Mouse (Mus musculus) kidney, postnatal 36 days (tissue): Measurements from ENCODE around the gene Nhsl2.

ENCODE experiments used
- DNase-seq, 2 experiments: peaks; one replicate each; pipeline ENCODE4 v3.0.0; 2021 to 2022; ENCODE audit warnings: mixed read lengths in 2 of 2

Gene Nhsl2

GRCm38 (mm10) chrX:102053371-102053770 lies 204.2 kb downstream of the Nhsl2 start:
- no peak for DNase-seq

GRCm38 (mm10) chrX:102054009-102054408 lies 204.8 kb downstream of the Nhsl2 start:
- no peak for DNase-seq

GRCm38 (mm10) chrX:102059437-102059836 lies 210.3 kb downstream of the Nhsl2 start:
- peak; percentile 30 to 66 for DNase-seq

GRCm38 (mm10) chrX:102060243-102060642 lies 211.1 kb downstream of the Nhsl2 start:
- DNase-seq = peak in 1 of 2 experiments; percentile 26

GRCm38 (mm10) chrX:102060891-102061290 lies 211.7 kb downstream of the Nhsl2 start:
- peak; percentile 68 for DNase-seq

GRCm38 (mm10) chrX:102064062-102064461 lies 214.9 kb downstream of the Nhsl2 start:
- no peak for DNase-seq

GRCm38 (mm10) chrX:102065213-102065775 lies 216.1 kb downstream of the Nhsl2 start:
- DNase-seq = no peak

GRCm38 (mm10) chrX:102066134-102066533 lies 216.9 kb downstream of the Nhsl2 start:
- peak; percentile 68 to 84 for DNase-seq

GRCm38 (mm10) chrX:102067118-102067517 lies 217.9 kb downstream of the Nhsl2 start:
- no peak for DNase-seq

- DNase-seq = no peak
These were observed 219.8 kb downstream of the Nhsl2 start for GRCm38 (mm10) chrX:102068811-102069540.

- DNase-seq = peak; percentile 76 to 80
These were observed 221.6 kb downstream of the Nhsl2 start, which contains the start of gene Rtl5 for GRCm38 (mm10) chrX:102070591-102071471. Rtl5 (minus strand) TSS chrX:102071304.

GRCm38 (mm10) chrX:102071517-102071916 lies 222.3 kb downstream of the Nhsl2 start:
- DNase-seq = no peak

- DNase-seq = no peak
These were observed 224.6 kb downstream of the Nhsl2 start for GRCm38 (mm10) chrX:102073605-102074325.

GRCm38 (mm10) chrX:102074435-102074834 lies 225.2 kb downstream of the Nhsl2 start:
- DNase-seq = peak in 1 of 2 experiments; percentile 11

GRCm38 (mm10) chrX:102075158-102075557 lies 226.0 kb downstream of the Nhsl2 start:
- peak; percentile 34 to 50 for DNase-seq

GRCm38 (mm10) chrX:102076886-102077765 lies 227.9 kb downstream of the Nhsl2 start:
- peak; percentile 15 to 22 for DNase-seq

GRCm38 (mm10) chrX:102081076-102081475 lies 231.9 kb downstream of the Nhsl2 start:
- DNase-seq = no peak

- no peak for DNase-seq
These were observed 232.5 kb downstream of the Nhsl2 start for GRCm38 (mm10) chrX:102081573-102082279.

- no peak for DNase-seq
These were observed 233.2 kb downstream of the Nhsl2 start for GRCm38 (mm10) chrX:102082340-102082739.

GRCm38 (mm10) chrX:102085798-102086443 lies 236.7 kb downstream of the Nhsl2 start:
- DNase-seq = peak; percentile 31 to 40
